In the genomic region with DNA sequence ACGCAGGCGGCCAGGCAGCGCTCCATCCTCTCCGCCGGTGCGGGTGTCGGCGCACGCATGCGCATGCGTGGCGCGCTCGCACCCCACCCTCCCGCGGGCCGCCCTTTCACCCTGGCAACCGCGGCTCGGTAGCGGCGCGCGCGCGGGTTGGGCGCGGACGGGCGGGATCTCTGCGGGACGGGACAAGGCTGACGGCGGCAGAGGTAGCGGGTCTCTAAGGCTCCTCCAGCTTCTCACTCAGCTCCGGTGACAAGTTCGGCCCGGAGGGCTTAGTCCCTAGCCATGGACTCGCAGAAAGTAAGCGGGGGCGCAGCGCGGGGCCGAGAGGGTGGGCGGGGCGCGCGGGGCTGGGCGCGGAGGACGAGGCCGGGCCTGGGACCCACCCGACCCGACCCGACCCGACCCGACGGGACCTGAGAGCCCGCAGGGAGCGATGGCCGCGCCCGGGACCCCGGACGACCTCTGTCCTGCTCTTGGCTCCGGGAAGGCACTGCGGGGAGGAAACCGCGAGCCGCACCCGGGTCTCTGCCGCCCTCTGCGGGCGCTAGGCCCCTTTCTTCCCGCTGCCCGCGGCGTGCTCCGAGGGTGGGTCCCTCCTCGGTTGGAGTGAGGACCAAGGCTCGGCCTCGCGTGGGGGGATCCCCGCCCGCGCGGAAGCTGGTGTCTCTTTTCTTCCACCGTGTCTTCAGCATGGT, we compare ENCODE assay signal across 8 mouse cellular contexts. TPM values are rescaled to one million over a fixed set of nuclear protein-coding genes. Genes with fewer than 3 reads are reported as not detected.
DNase-seq lines count a peak whose midpoint lies in the region; ATAC-seq and TF ChIP-seq lines count a peak whose summit lies in the region.

Fsd1l (plus strand) TSS at position 156 of the 695 bp plus-strand sequence.

- peak; percentile 86 for ATAC-seq in lung, embryonic 15.5 days (ENCODE audit: borderline replicate concordance, extremely low read depth, low FRiP score, low TSS enrichment)

- peak within 1 kb of the TSS; percentile 57 for H3K27ac ChIP-seq in lung, embryonic 15.5 days
- H3K27ac ChIP-seq in thymus, adult 2 months (ENCODE audit: control insufficient read depth, insufficient read depth, low read length): no peak within 1 kb of the TSS

- DNase-seq in Muller cell, postnatal 12 days (ENCODE audit: inconsistent ontology term): peak; percentile 86
- peak; percentile 82 for DNase-seq in cerebellum, adult 8-10 months
- DNase-seq in forelimb bud, embryonic 11.5 days (ENCODE audit: low read depth, low spot score): peak; percentile 71
- DNase-seq in heart, postnatal 4 days: peak; percentile 83
- peak; percentile 76 for DNase-seq in layer of hippocampus, adult 9-11 months
- peak; percentile 62 for DNase-seq in ovary, postnatal 10 days (ENCODE audit: low spot score)
- peak; percentile 62 for DNase-seq in thymus, adult 2 months

- H3K4me2 ChIP-seq in lung, embryonic 15.5 days: peak within 1 kb of the TSS; percentile 84

- H3K27me3 ChIP-seq in lung, embryonic 15.5 days: no peaks in the 10 kb centered on the region
- no peaks in the 10 kb centered on the region; the same call in 1 of the 2 replicates for H3K27me3 ChIP-seq in thymus, adult 2 months (ENCODE audit: control insufficient read depth, insufficient read depth, low read length)

- H3K9me3 ChIP-seq in lung, embryonic 15.5 days: no peaks in the 10 kb centered on the region

- no peaks in the 10 kb centered on the region for H3K36me3 ChIP-seq in lung, embryonic 15.5 days
- H3K36me3 ChIP-seq in thymus, adult 2 months (ENCODE audit: control insufficient read depth, insufficient read depth, low read length): no peaks in the 10 kb centered on the region

- TF ChIP-seq CTCF in thymus, adult 2 months (IDR thresholded peaks at IDR 0.05; ENCODE audit: borderline replicate concordance, control insufficient read depth, extremely low read depth, insufficient read depth, low read length, poor library complexity): no peak

- TF ChIP-seq POLR2A in thymus, adult 2 months (IDR thresholded peaks at IDR 0.05; ENCODE audit: control insufficient read depth, extremely low read depth, insufficient read depth, low read length, poor library complexity): no peak

- WGBS in lung, embryonic 15.5 days: 1% methylated on average over 85 of the region's 88 CpGs
- under 1% methylated on average over 84 of the region's 88 CpGs for WGBS in thymus, adult 2 months

- peak within 1 kb of the TSS; percentile 84 for H3K4me3 ChIP-seq in lung, embryonic 15.5 days
- peak within 1 kb of the TSS; percentile 67 for H3K4me3 ChIP-seq in thymus, adult 2 months (ENCODE audit: control insufficient read depth, insufficient read depth, low read length)

- peaks cover 10% of the 10 kb centered on the region for H3K4me1 ChIP-seq in lung, embryonic 15.5 days
- H3K4me1 ChIP-seq in thymus, adult 2 months (replicated peaks; ENCODE audit: control insufficient read depth, insufficient read depth, low read length): no peaks in the 10 kb centered on the region; the same call in none of the 2 replicates

- peak within 1 kb of the TSS; percentile 70 for H3K9ac ChIP-seq in lung, embryonic 15.5 days

RNA-seq across cellular contexts. Expression of gene Fsd1l, which starts in this region (rescaled TPM):
- 10 to 100 TPM; 34.4 to 40.0 TPM for total RNA-seq in heart, postnatal 4 days (2021)
- 9.1 and 10.7 TPM in 2 replicates for polyA plus RNA-seq in lung, embryonic 15.5 days (2015; fragmentation: Nextera tagmentation; extraction: Ambion mirVana)
- 0.11 and 0.31 TPM in 2 replicates for polyA plus RNA-seq in thymus, adult 2 months (2012; rRNA removed)

Comparison
In these comparisons a context has a peak if more than half of its experiments do, and no peak if none do; other contexts are left out.
1. Peak in DNase-seq and H3K4me3 ChIP-seq in thymus, adult 2 months; RNA of the gene not detected or under 1 TPM.